Mouse (Mus musculus) kidney, postnatal 10 days (tissue): ENCODE results near the gene Klhl2.

Experiments used
- DNase-seq: peaks from one replicate; pipeline ENCODE4 v3.0.0; 2021; ENCODE audit warnings: mixed read lengths

The Klhl2 gene

GRCm38 (mm10) chr8:64767047-64767446 lies 82.8 kb downstream of the Klhl2 start:
- DNase-seq, result peak; percentile 16

- no peak for DNase-seq
Measured at GRCm38 (mm10) chr8:64764075-64764474, 85.7 kb downstream of the Klhl2 start.

GRCm38 (mm10) chr8:64762751-64763150 lies 87.1 kb downstream of the Klhl2 start:
- no peak for DNase-seq

- DNase-seq, result peak; percentile 26
Measured at GRCm38 (mm10) chr8:64761430-64761829, 88.4 kb downstream of the Klhl2 start.

GRCm38 (mm10) chr8:64757956-64758355 lies 91.9 kb downstream of the Klhl2 start:
- DNase-seq, result no peak

GRCm38 (mm10) chr8:64746215-64747058 lies 103.4 kb downstream of the Klhl2 start:
- DNase-seq, result no peak

- DNase-seq, result no peak
Measured at GRCm38 (mm10) chr8:64740547-64741211, 109.1 kb downstream of the Klhl2 start.

- no peak for DNase-seq
Measured at GRCm38 (mm10) chr8:64738916-64739315, 110.9 kb downstream of the Klhl2 start.

- DNase-seq, result no peak
Measured at GRCm38 (mm10) chr8:64736767-64737323, 113.0 kb downstream of the Klhl2 start.

- DNase-seq, result no peak
Measured at GRCm38 (mm10) chr8:64735161-64735560, 114.7 kb downstream of the Klhl2 start.

- peak; percentile 98 for DNase-seq
Measured at GRCm38 (mm10) chr8:64733271-64733943, 116.4 kb downstream of the Klhl2 start, which contains the start of gene Msmo1. Gene Msmo1 (minus strand): TSS chr8:64733792.

- no peak for DNase-seq
Measured at GRCm38 (mm10) chr8:64732596-64732995, 117.2 kb downstream of the Klhl2 start.

GRCm38 (mm10) chr8:64728156-64728555 lies 121.7 kb downstream of the Klhl2 start:
- no peak for DNase-seq

GRCm38 (mm10) chr8:64726190-64726695 lies 123.6 kb downstream of the Klhl2 start:
- no peak for DNase-seq

- DNase-seq, result no peak
Measured at GRCm38 (mm10) chr8:64723206-64723605, 126.6 kb downstream of the Klhl2 start.

GRCm38 (mm10) chr8:64717868-64718267 lies 131.9 kb downstream of the Klhl2 start:
- no peak for DNase-seq

GRCm38 (mm10) chr8:64712499-64712898 lies 137.3 kb downstream of the Klhl2 start:
- no peak for DNase-seq

- no peak for DNase-seq
Measured at GRCm38 (mm10) chr8:64711544-64711943, 138.3 kb downstream of the Klhl2 start.

GRCm38 (mm10) chr8:64707481-64707880 lies 142.3 kb downstream of the Klhl2 start:
- DNase-seq, result no peak

- no peak for DNase-seq
Measured at GRCm38 (mm10) chr8:64703191-64703590, 146.6 kb downstream of the Klhl2 start.

- DNase-seq, result peak; percentile 85
Measured at GRCm38 (mm10) chr8:64692651-64693201, 157.1 kb downstream of the Klhl2 start, which contains the start of gene Cpe. Gene Cpe (minus strand): TSS chr8:64693054.

GRCm38 (mm10) chr8:64691591-64692401 lies 158.0 kb downstream of the Klhl2 start:
- DNase-seq, result no peak
